Mouse (Mus musculus) left cerebral cortex, adult 2 months (tissue): Measurements from ENCODE around the gene Mfsd4a. TPM values are rescaled to one million over a fixed set of nuclear protein-coding genes. Genes with fewer than 3 reads are reported as not detected.

Experiments
- DNase-seq, 2 experiments: peaks; one replicate each; pipeline ENCODE4 v3.0.0; 2021 to 2022; ENCODE audit warnings: low spot score in 2 of 2, mixed read lengths in 1 of 2; ENCODE audit errors: extremely low spot score in 1 of 2
- H3K27ac ChIP-seq: fragments of 200-600 bp; 2 replicates; pipeline ENCODE4 v1.8.1; 2022
- H3K4me3 ChIP-seq: fragments of 200-600 bp; 2 replicates; pipeline ENCODE4 v1.8.1; 2022
- CTCF ChIP-seq: fragments of 200-600 bp; IDR thresholded peaks from 2 replicates; pipeline ENCODE4 v1.8.1; 2022; ENCODE audit warnings: antibody characterized with exemption, mild to moderate bottlenecking, moderate library complexity
- intact Hi-C: fragments of 180-260 bp; cut with DNase I; formaldehyde crosslinking; loops from one replicate; pipeline ENCODE4 v1.15.1; 2025
- total RNA-seq, 2 experiments: library from RNA; stranded (reverse); gene quantifications; 2 replicates each; pipeline ENCODE4 v1.2.3; 2021

Gene Mfsd4a
- total RNA-seq, 2 experiments from 2014 or later: 80.0 to 85.2 TPM

DNA sequence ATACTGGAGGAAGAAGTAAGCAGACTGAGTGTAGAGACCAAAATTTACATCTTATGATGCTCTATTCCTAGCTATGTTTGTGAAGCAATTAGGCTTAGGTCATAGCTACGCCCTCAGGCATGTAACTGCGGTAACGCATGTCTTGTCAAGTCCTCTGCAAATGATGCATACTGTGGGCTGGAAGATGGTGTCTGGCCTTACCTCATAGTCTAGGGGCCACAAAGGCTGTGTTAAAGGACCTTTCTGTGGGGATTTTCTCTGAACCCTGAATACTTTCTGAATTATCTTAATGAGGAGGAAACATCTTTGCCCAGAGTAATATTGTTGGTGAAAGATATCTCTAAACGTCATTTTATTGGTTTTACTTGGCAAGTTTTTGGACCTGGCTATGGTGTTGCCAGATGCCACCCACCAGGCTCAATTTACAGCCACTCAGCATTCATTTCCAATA, 66.0 kb downstream of the Mfsd4a start:
- Histone ChIP-seq H3K4me3 (no peak overlapping the region), H3K27ac (no peak overlapping the region)
- intact Hi-C loops: no loop called here
- no peak for DNase-seq
- TF ChIP-seq CTCF: no peak

DNA sequence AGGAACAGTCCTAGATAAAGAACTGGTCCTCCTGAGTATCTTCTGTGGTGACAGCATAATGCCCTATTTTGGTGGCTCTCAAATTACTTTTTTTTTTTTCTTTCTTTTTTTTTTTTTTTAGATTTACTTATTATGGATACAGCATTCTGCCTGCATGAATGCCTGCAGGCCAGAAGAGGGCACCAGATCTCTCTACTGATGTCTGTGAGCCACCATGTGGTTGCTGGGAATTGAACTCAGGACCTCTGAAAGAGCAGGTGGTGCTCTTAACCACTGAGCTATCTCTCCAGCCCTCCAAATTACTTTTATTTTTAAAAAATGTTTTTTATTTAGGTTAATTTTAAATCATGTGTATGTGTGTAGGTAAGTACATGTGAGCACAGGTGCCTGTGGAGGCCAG, 67.4 kb downstream of the Mfsd4a start:
- Histone ChIP-seq H3K4me3 (no peak overlapping the region), H3K27ac (no peak overlapping the region)
- intact Hi-C loops: no loop called here
- TF ChIP-seq CTCF: peak; percentile 52
- DNase-seq: no peak

DNA sequence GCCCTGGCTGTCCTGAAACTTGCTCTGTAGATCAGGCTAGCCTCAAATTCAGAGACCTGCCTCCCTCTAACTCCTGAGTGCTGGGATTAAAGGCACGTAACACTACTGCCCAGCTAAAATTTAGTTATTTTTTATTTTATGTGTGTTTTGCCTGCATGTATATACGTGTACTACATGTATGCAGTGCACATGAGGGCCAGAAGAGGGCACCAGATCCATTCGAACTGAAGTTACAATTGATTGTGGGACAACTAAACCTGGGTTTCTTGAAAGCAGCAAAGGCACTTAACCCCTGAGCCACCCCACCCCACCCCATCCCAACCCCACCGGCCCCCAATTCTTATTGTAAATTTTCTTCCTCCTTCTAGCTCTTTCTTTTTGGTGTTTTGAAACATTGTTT, 72.8 kb downstream of the Mfsd4a start:
- Histone ChIP-seq H3K27ac (no peak overlapping the region), H3K4me3 (no peak overlapping the region)
- peak; percentile 80 for TF ChIP-seq CTCF
- intact Hi-C loops: loop anchor here (1.0 kb wide), 2 partner anchors 51 to 121 kb away; no protein-coding TSS in a partner anchor
- DNase-seq: peak in 1 of 2 experiments; percentile 44

DNA sequence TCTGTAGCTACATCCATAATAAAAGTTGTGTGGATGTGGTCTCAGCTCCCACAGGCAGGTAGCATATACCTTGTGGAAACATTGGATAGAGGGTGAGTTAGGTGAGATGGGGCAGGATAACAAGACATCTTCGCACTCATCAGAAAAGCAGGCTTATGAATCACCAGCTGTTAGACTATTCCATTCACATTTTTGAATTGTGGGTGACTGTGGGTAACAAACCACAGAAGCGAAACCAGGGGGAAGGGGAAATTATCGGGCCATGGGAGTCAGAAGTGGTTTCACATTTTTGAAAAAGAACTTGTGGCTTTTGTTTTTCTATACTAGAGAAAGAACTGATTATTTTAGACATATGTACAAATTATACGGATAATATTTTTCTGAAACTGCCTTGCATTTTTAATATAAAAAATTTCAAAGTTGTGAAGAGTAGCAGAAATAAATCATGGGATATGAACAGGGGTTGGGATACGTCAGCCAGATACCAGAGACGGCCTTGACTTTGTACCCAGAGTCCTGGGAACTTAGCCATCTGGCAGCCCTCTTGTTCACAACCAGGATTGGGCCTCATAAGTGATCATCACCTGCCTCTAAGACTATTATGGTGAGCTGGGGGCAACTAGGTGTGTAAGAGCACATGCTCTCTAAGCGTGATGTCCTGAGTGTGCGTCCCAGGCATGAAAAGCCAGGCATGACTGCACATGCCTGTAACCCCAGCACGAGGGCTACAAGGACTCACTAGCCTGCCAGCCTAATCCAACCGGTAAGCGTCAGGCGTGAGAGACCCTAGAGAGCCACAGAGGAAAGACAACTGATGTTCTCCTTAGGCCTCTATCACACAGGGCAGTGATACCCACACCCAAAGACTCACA, 74.5 kb downstream of the Mfsd4a start:
- no peak for TF ChIP-seq CTCF
- Histone ChIP-seq H3K4me3 (no peak overlapping the region), H3K27ac (no peak overlapping the region)
- no peak for DNase-seq
- intact Hi-C loops: no loop called here

DNA sequence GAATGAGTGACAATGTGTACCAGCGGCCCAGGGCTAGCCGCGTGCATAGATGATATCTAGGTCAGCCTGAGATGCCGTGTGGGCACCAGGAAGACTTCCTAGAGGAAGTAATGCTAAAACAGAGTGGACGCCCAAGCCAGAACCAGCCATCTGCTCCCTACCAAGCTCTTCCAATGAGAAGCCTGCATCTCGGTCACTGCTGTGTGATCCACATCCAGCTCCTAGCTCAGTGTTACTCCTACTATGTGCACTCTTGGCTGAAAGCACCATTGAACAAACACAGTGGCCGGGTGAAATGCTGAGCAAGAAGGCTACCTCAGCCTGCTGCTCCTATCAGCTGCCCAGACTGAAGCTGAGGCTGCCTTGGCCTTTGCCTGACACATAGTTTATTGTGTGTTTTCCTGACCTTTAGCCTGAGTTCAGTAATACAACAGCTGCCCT, 75.3 kb downstream of the Mfsd4a start:
- no peak for TF ChIP-seq CTCF
- no peak for DNase-seq
- intact Hi-C loops: no loop called here
- no peak overlapping the region for H3K27ac ChIP-seq
- H3K4me3 ChIP-seq: no peak overlapping the region

DNA sequence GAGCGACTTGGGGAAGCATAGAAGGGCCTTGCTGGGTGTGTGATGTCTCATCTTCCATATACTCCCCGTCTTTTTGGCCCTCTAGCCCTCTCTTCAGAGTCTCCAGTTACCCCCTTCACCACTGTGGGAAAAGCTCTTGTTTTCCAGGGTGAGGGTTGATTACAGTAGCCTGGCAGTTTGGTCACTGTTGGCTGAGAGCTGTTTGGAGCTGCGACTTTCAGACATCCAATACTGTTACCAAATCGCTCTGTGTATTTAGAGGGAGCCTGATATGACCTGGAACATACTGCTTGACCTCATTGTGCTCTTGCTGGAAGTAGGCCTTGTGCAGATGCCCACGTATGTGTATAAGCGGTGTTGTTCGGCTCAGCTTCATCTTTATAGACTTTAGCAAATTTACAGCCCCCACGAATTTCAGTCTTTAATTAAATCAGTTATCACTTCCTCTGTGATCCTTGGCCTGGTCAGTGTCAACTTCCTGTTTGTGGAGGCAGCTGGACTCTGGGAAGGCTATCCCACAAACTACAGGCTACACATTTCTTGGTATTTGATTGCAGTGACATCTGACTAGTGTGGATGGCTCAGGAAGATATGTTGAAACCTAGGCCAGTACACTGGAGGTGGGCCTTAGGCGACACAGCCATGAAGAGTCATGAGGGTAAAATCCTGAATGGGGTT, 77.6 kb downstream of the Mfsd4a start:
- intact Hi-C loops: no loop called here
- Histone ChIP-seq H3K4me3 (no peak overlapping the region), H3K27ac (no peak overlapping the region)
- no peak for TF ChIP-seq CTCF
- no peak for DNase-seq

DNA sequence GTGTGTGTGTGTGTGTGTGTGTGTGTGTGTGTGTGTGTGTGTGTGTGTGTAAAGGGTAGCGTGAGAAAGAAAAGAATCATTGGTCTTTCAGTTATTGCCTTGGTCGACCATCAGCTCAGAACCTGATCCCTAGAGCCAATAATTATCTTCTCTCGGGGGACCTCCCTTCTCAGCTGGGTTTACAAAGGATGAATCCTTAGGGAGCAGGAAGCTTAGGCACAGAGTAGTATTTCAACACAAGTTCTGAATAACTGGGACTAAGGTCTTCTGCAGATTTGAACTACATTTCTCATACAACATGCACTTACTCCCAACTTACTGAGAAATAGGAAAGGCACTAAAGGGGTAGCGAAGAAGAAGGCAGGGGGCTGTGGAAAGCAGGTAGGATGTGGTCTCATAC, 78.4 kb downstream of the Mfsd4a start:
- no peak for DNase-seq
- H3K4me3 ChIP-seq: no peak overlapping the region
- intact Hi-C loops: no loop called here
- no peak for TF ChIP-seq CTCF
- H3K27ac ChIP-seq: no peak overlapping the region

DNA sequence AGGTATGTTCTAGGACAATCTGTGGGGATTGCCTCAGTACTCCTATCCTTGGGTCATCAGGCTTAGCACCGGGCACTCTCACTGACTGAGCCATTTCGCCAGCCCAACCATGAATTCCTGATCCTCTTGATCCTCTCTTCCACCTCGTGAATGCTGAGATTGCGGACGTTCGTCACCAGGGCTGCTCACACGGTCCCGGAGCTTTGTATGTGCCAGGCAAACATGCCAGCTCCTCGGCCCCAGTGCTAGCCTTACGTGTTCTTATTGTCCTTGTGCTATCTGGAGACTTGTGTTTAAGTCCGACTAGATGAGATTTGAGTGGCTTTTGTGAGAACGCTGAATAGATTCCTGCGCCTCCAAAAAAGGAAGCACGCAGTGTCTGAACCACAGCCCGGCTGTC, 80.4 kb downstream of the Mfsd4a start:
- DNase-seq: no peak
- intact Hi-C loops: no loop called here

DNA sequence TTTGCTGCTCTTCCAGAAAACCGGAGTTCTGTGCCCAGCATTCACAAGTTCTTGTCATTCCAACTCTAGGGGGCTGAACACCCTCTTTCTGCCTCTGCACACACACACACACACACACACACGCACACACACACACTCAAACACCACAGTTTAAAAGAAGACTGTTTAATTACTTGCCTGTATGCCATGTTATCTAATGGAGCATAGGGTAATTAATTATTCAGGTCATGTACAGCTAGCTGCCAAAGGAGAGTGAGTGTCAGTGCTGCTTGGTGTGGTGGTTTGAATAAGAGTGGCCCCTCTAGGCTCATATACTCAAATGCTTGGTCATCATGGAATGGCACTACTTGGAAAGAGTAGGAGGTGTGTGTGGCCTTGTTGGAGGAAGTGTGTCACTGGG, 84.1 kb downstream of the Mfsd4a start:
- Histone ChIP-seq H3K27ac (no peak overlapping the region), H3K4me3 (no peak overlapping the region)
- intact Hi-C loops: loop anchor here (1.0 to 5.0 kb wide), 2 partner anchors 62 to 133 kb away; no protein-coding TSS in a partner anchor
- DNase-seq: no peak
- TF ChIP-seq CTCF: no peak

More for the DNA sequence above, 80.4 kb downstream of the Mfsd4a start:
- H3K27ac ChIP-seq: no peak overlapping the region
- H3K4me3 ChIP-seq: 0 out of 2 replicates have a peak overlapping the region, but pooled peaks have one; percentile 5
- TF ChIP-seq CTCF: no peak

DNA sequence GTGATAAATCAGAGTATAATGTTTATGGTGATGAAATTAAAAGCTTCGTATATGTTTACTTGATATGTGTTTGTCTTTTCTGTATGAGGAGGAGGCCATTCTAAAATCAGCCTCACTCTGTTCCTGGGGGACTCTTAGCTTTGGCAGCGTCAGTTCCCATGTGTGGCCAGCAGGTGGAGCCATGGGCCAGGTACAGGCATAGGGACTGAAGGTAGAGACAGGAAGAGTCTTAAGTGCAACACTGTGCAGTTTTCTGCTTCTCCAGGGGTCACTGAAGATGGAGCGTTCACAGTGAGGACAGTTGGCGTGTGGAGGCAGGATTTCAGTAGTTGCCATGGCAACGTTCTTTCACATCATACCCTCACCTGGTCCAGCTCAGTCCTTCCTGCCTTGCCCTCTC, 85.0 kb downstream of the Mfsd4a start:
- H3K4me3 ChIP-seq: no peak overlapping the region
- intact Hi-C loops: loop anchor here (1.0 to 5.0 kb wide), 2 partner anchors 63 to 134 kb away; no protein-coding TSS in a partner anchor
- no peak overlapping the region for H3K27ac ChIP-seq
- peak; percentile 71 to 87 for DNase-seq
- TF ChIP-seq CTCF: peak; percentile 98

DNA sequence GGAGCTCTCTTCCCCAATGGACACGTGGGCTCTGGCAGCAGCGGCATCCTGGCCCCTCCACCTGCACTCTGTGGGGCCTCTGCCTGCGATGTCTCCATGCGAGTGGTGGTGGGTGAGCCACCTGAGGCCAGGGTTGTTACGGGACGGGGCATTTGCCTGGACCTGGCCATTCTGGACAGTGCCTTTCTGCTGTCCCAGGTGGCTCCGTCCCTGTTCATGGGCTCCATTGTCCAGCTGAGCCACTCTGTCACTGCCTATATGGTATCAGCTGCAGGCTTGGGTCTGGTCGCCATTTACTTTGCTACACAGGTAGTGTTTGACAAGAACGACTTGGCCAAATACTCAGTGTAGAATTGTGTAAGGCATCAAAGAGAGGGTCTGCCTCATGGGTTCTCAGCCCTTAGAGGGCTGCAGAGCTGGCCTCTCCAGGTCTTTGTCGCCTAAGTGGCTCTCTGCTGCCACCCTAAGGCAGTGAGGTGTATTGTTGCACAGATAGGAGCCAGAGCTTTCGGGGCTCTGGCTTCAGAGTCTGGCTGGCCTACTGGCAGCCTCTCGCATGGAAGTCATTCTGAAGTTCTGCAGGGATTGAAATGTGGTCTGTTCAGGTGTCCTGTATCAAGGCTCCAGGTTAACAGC, 86.4 kb downstream of the Mfsd4a start:
- DNase-seq: peak; percentile 65 to 80
- Histone ChIP-seq H3K4me3 (no peak overlapping the region), H3K27ac (no peak overlapping the region)
- TF ChIP-seq CTCF: peak; percentile 95
- intact Hi-C loops: loop anchor here (1.0 to 5.0 kb wide), 2 partner anchors 43 to 136 kb away; no protein-coding TSS in a partner anchor
